Mouse (Mus musculus) MEL (cell line): ENCODE results near the gene Wdr59. TPM values are rescaled to one million over a fixed set of nuclear protein-coding genes. Genes with fewer than 3 reads are reported as not detected.

Experiments used
- DNase-seq: peaks from one replicate; pipeline ENCODE4 v3.0.0; 2011; ENCODE audit warnings: low read depth, low spot score
- H3K27ac ChIP-seq: 2 replicates; pipeline ENCODE4 v1.5.1; 2012; ENCODE audit warnings: low read depth, mild to moderate bottlenecking, control low read depth, low read length, moderate library complexity; ENCODE audit not compliant: control insufficient read depth
- H3K27me3 ChIP-seq, 2 experiments: fragments of 150-350 bp in 1 of 2; sonication (generic) in 1 of 2; 2 replicates each; pipeline ENCODE4 v1.6.1; 2012; ENCODE audit warnings: low read length in 2 of 2, mild to moderate bottlenecking in 2 of 2, improper control_type of control experiment in 1 of 2, moderate library complexity in 1 of 2; ENCODE audit not compliant: insufficient read depth in 2 of 2, control insufficient read depth in 1 of 2
- H3K36me3 ChIP-seq, 2 experiments: 2 replicates each; pipeline ENCODE4 v1.6.1; 2012 to 2014; ENCODE audit warnings: low read length in 2 of 2, improper control_type of control experiment in 1 of 2, inconsistent platforms in 1 of 2, mild to moderate bottlenecking in 1 of 2; ENCODE audit not compliant: insufficient read depth in 2 of 2, control insufficient read depth in 1 of 2
- H3K4me1 ChIP-seq, 2 experiments: fragments of 150-350 bp in 1 of 2; sonication (generic) in 1 of 2; 2 replicates each; pipeline ENCODE4 v1.6.1; 2012; ENCODE audit warnings: low read length in 2 of 2, improper control_type of control experiment in 1 of 2, mild to moderate bottlenecking in 1 of 2; ENCODE audit not compliant: insufficient read depth in 2 of 2, control insufficient read depth in 1 of 2
- H3K4me3 ChIP-seq, 2 experiments: fragments of 150-350 bp in 1 of 2; sonication (generic) in 1 of 2; 2 replicates each; pipeline ENCODE4 v1.5.1; 2012; ENCODE audit warnings: low read depth in 2 of 2, low read length in 2 of 2, mild to moderate bottlenecking in 2 of 2, moderate library complexity in 2 of 2, control low read depth in 1 of 2, improper control_type of control experiment in 1 of 2; ENCODE audit not compliant: control insufficient read depth in 1 of 2, insufficient read depth in 1 of 2
- H3K79me2 ChIP-seq: 2 replicates; pipeline ENCODE4 v1.6.1; 2012; ENCODE audit warnings: mild to moderate bottlenecking, low read length, moderate library complexity; ENCODE audit not compliant: control insufficient read depth, poor library complexity, insufficient read depth
- H3K9ac ChIP-seq: 2 replicates; pipeline ENCODE4 v1.6.1; 2012; ENCODE audit warnings: low read depth, mild to moderate bottlenecking, control low read depth, low read length, moderate library complexity; ENCODE audit not compliant: control insufficient read depth, poor library complexity, severe bottlenecking
- H3K9me3 ChIP-seq: fragments of 150-350 bp; sonication (generic); replicated peaks from 2 replicates; pipeline ENCODE4 v1.6.1; 2012; ENCODE audit warnings: mild to moderate bottlenecking, low read length, improper control_type of control experiment, moderate library complexity; ENCODE audit not compliant: insufficient read depth
- CTCF ChIP-seq, 3 experiments: IDR thresholded peaks in 2 of 3; conservative IDR thresholded peaks in 1 of 3; 2 replicates each; pipeline ENCODE4 v1.5.1; 2011 to 2012; ENCODE audit warnings: low read length in 3 of 3, low read depth in 2 of 3, mild to moderate bottlenecking in 2 of 3, improper control_type of control experiment in 1 of 3, inconsistent platforms in 1 of 3, mixed read lengths in 1 of 3, moderate library complexity in 1 of 3; ENCODE audit not compliant: control insufficient read depth in 1 of 3, insufficient read depth in 1 of 3, poor library complexity in 1 of 3, severe bottlenecking in 1 of 3
- ELF1 ChIP-seq: IDR thresholded peaks from 2 replicates; pipeline ENCODE4 v1.6.1; 2014; ENCODE audit warnings: low read depth, mild to moderate bottlenecking, inconsistent platforms, low read length, improper control_type of control experiment, moderate library complexity
- EP300 ChIP-seq, 2 experiments: IDR thresholded peaks; 2 replicates each; pipeline ENCODE4 v1.6.1; 2011; ENCODE audit warnings: improper control_type of control experiment in 2 of 2, low read length in 2 of 2, low read depth in 1 of 2, mild to moderate bottlenecking in 1 of 2
- GATA1 ChIP-seq: IDR thresholded peaks from 2 replicates; pipeline ENCODE4 v1.6.1; 2011; ENCODE audit warnings: low read depth, low read length, improper control_type of control experiment
- KAT2A ChIP-seq: conservative IDR thresholded peaks from 2 replicates; pipeline ENCODE4 v1.6.1; 2012; ENCODE audit warnings: low read depth, low read length, improper control_type of control experiment, inconsistent platforms
- MAX ChIP-seq: IDR thresholded peaks from 2 replicates; pipeline ENCODE4 v1.6.1; 2011; ENCODE audit warnings: low read length, improper control_type of control experiment
- MEF2A ChIP-seq: IDR thresholded peaks from 2 replicates; pipeline ENCODE4 v1.6.1; 2014; ENCODE audit warnings: low read depth, mild to moderate bottlenecking, inconsistent platforms, low read length, improper control_type of control experiment; ENCODE audit not compliant: poor library complexity, insufficient replicate concordance, severe bottlenecking; ENCODE audit errors: extremely low read depth
- MYC ChIP-seq: IDR thresholded peaks from 2 replicates; pipeline ENCODE4 v1.6.1; 2011; ENCODE audit warnings: low read depth, mild to moderate bottlenecking, low read length, improper control_type of control experiment, moderate library complexity
- POLR2AphosphoS2 ChIP-seq: IDR thresholded peaks from 2 replicates; pipeline ENCODE4 v1.6.1; 2011; ENCODE audit warnings: low read length, improper control_type of control experiment
- POLR2AphosphoS5 ChIP-seq: IDR thresholded peaks from 2 replicates; pipeline ENCODE4 v1.6.1; 2012; ENCODE audit warnings: low read depth, borderline replicate concordance, mild to moderate bottlenecking, inconsistent platforms, low read length, moderate library complexity, mixed read lengths
- RAD21 ChIP-seq: IDR thresholded peaks from 2 replicates; pipeline ENCODE4 v1.6.1; 2011; ENCODE audit warnings: mild to moderate bottlenecking, low read depth, low read length, improper control_type of control experiment
- SMC3 ChIP-seq: IDR thresholded peaks from 2 replicates; pipeline ENCODE4 v1.6.1; 2011; ENCODE audit warnings: low read depth, low read length, improper control_type of control experiment
- ZKSCAN1 ChIP-seq: IDR thresholded peaks from 2 replicates; pipeline ENCODE4 v1.6.1; 2012; ENCODE audit warnings: low read depth, mild to moderate bottlenecking, inconsistent platforms, low read length, improper control_type of control experiment, moderate library complexity
- ZNF384 ChIP-seq: IDR thresholded peaks from 2 replicates; pipeline ENCODE4 v1.6.1; 2012; ENCODE audit warnings: low read depth, mild to moderate bottlenecking, inconsistent platforms, low read length, improper control_type of control experiment
- polyA plus RNA-seq, 2 experiments: library from polyadenylated mRNA; stranded (reverse) in 1 of 2; unstranded in 1 of 2; fragments of >175 nt in 1 of 2; fragments of >200 nt in 1 of 2; gene quantifications; 2 replicates each; pipeline versions ENCODE4 v1.2.1 to v1.2.4; 2012; ENCODE audit warnings: low replicate concordance in 2 of 2, low read depth in 1 of 2; ENCODE audit not compliant: insufficient read length in 2 of 2, insufficient read depth in 1 of 2, missing spikeins in 1 of 2
- total RNA-seq: library from RNA; depleted of rRNA; stranded (reverse); fragments of 300-350 nt; gene quantifications from 2 replicates; pipeline ENCODE4 v1.2.3, GENCODE M21; 2012

The Wdr59 gene
- total and polyA plus RNA-seq, 3 experiments: 6.5 to 16.6 TPM; not detected in 1

DNA sequence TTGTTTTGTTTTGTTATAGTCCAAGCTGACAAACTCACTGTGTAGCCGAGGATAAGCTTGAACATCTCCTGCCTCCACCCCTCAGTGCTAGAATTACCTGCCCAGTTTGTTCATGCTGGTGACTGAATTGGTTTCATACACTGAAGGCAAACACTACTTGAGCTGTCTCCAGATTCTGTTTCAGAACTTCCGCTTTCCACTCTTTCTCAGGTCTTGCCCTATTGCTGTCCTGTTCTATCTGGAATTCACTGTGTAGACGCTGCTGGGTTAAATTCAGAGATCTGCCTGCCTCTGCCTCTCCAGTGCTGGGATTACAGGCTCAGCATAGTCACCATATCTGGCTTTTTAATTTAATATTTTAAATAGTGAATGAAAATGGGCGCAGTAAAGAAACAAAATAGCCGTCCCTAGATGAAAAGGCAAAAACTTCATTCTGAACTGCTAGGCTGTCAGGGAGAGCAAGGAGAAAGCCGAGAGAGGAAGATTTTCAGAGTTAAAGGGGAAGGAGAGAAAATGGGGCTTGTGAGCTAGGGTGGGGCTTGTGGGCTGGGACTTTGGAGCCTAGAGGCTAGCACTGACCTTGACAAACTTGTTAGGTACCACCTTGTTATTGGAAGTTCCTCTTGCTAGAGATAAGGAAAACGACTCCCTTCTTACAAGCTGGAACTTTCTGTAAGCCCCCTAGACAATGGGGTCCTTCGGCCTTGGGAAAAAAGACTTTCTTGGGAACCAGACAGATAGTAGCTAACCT lies 23.7 kb upstream of the Wdr59 start:
- H3K4me1 ChIP-seq: peaks cover 11 to 14% of the 10 kb centered on the region in 2 experiments
- peak; percentile 42 for DNase-seq
- no peak overlapping the region for H3K4me3 ChIP-seq
- TF ChIP-seq EP300 (IDR thresholded peaks at IDR 0.05; ENCODE audit: low read depth in 1 of 2, low read length in 2 of 2): no peak
- 0 out of 2 replicates have a peak, but pooled peaks have one; percentile 18 for TF ChIP-seq GATA1
- H3K9me3 ChIP-seq: no peaks in the 10 kb centered on the region
- H3K27me3 ChIP-seq: no peaks in the 10 kb centered on the region
- H3K27ac ChIP-seq: no peak overlapping the region
- H3K79me2 ChIP-seq: peaks cover 32% of the 10 kb centered on the region
- H3K36me3 ChIP-seq: peaks cover 0 to 16% of the 10 kb centered on the region in 2 experiments; a peak in 2 of 4 replicates
- H3K9ac ChIP-seq: no peak overlapping the region

DNA sequence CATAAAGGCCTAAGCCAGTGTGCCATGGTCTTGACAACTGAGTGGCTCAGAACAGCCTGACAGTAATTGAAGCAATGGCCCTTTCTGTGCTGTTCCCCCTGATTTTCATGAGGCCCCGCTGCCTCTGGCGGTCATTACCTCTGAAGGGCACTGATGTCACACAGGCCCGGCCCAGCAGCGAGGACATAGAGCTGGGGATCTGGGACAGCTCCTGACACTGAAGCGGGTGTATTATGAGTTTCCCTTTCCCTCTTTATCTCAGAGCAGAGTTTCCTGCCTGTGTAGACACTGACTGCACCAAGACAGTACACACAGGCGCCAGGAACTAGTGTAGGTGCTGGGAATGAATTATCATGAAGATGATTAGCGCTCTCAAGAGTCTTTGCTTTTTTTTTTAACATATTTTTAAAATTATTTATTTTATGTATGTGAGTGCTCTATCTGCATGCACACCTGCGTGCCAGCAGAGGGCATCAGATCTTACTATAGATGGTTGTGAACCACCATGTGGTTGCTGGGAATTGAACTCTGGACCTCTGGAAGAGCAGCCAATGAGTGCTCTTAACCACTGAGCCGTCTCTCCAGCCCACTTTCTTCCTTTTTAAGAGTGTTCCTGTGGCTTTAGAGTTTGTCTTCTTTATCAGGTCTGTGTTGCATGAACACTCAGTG lies 22.0 kb upstream of the Wdr59 start:
- H3K36me3 ChIP-seq: peaks cover 0 to 11% of the 10 kb centered on the region in 2 experiments; a peak in 2 of 4 replicates
- H3K4me1 ChIP-seq: peaks cover 5 to 13% of the 10 kb centered on the region in 2 experiments
- peaks cover 43% of the 10 kb centered on the region for H3K79me2 ChIP-seq
- H3K4me3 ChIP-seq: no peak overlapping the region
- no peaks in the 10 kb centered on the region for H3K27me3 ChIP-seq
- TF ChIP-seq MYC: 0 out of 2 replicates have a peak, but pooled peaks have one; percentile 32
- no peak for TF ChIP-seq ZNF384
- no peak for TF ChIP-seq GATA1
- TF ChIP-seq SMC3: peak; percentile 58
- no peak for TF ChIP-seq MEF2A
- TF ChIP-seq KAT2A: no peak
- peak; percentile 13 to 42 (median 41); a peak in 4 of 6 replicates for TF ChIP-seq CTCF (IDR thresholded peaks at IDR 0.05 in 2 of 3, conservative IDR thresholded peaks at IDR 0.05 in 1 of 3; ENCODE audit: control insufficient read depth in 1 of 3, insufficient read depth in 1 of 3, low read depth in 2 of 3, low read length in 3 of 3, poor library complexity in 1 of 3, severe bottlenecking in 1 of 3)
- peak; percentile 36 for TF ChIP-seq RAD21
- TF ChIP-seq, all 39 proteins: peak for 4
- H3K9me3 ChIP-seq: no peaks in the 10 kb centered on the region
- H3K9ac ChIP-seq: no peak overlapping the region
- no peak overlapping the region for H3K27ac ChIP-seq
- peak; percentile 18 for DNase-seq

- H3K27ac ChIP-seq: no peak overlapping the region
- H3K4me1 ChIP-seq: peaks cover 1 to 18% of the 10 kb centered on the region in 2 experiments
- H3K79me2 ChIP-seq: peaks cover 49% of the 10 kb centered on the region
- TF ChIP-seq KAT2A (no peak), POLR2AphosphoS2 (no peak), MAX (no peak), ELF1 (no peak), ZKSCAN1 (no peak), ZNF384 (no peak), POLR2AphosphoS5 (no peak), RAD21 (no peak)
- DNase-seq: no peak
- peaks cover 0 to 11% of the 10 kb centered on the region in 2 experiments; a peak in 2 of 4 replicates for H3K36me3 ChIP-seq
- H3K4me3 ChIP-seq: no peak overlapping the region
- no peak overlapping the region for H3K9ac ChIP-seq
- no peaks in the 10 kb centered on the region for H3K9me3 ChIP-seq
- no peaks in the 10 kb centered on the region for H3K27me3 ChIP-seq
Measured at GRCm38 (mm10) chr8:111539422-111540076, 17.7 kb upstream of the Wdr59 start.
